Mouse (Mus musculus) MEL (cell line): Measurements from ENCODE around the gene Fam114a2. TPM values are rescaled to one million over a fixed set of nuclear protein-coding genes. Genes with fewer than 3 reads are reported as not detected.

ENCODE experiments used
- DNase-seq: peaks from one replicate; pipeline ENCODE4 v3.0.0; 2011; ENCODE audit warnings: low read depth, low spot score
- H3K27ac ChIP-seq: 2 replicates; pipeline ENCODE4 v1.5.1; 2012; ENCODE audit warnings: low read depth, mild to moderate bottlenecking, control low read depth, low read length, moderate library complexity; ENCODE audit not compliant: control insufficient read depth
- H3K27me3 ChIP-seq, 2 experiments: fragments of 150-350 bp in 1 of 2; sonication (generic) in 1 of 2; 2 replicates each; pipeline ENCODE4 v1.6.1; 2012; ENCODE audit warnings: low read length in 2 of 2, mild to moderate bottlenecking in 2 of 2, improper control_type of control experiment in 1 of 2, moderate library complexity in 1 of 2; ENCODE audit not compliant: insufficient read depth in 2 of 2, control insufficient read depth in 1 of 2
- H3K36me3 ChIP-seq, 2 experiments: 2 replicates each; pipeline ENCODE4 v1.6.1; 2012 to 2014; ENCODE audit warnings: low read length in 2 of 2, improper control_type of control experiment in 1 of 2, inconsistent platforms in 1 of 2, mild to moderate bottlenecking in 1 of 2; ENCODE audit not compliant: insufficient read depth in 2 of 2, control insufficient read depth in 1 of 2
- H3K4me1 ChIP-seq, 2 experiments: fragments of 150-350 bp in 1 of 2; sonication (generic) in 1 of 2; 2 replicates each; pipeline ENCODE4 v1.6.1; 2012; ENCODE audit warnings: low read length in 2 of 2, improper control_type of control experiment in 1 of 2, mild to moderate bottlenecking in 1 of 2; ENCODE audit not compliant: insufficient read depth in 2 of 2, control insufficient read depth in 1 of 2
- H3K4me3 ChIP-seq, 2 experiments: fragments of 150-350 bp in 1 of 2; sonication (generic) in 1 of 2; 2 replicates each; pipeline ENCODE4 v1.5.1; 2012; ENCODE audit warnings: low read depth in 2 of 2, low read length in 2 of 2, mild to moderate bottlenecking in 2 of 2, moderate library complexity in 2 of 2, control low read depth in 1 of 2, improper control_type of control experiment in 1 of 2; ENCODE audit not compliant: control insufficient read depth in 1 of 2, insufficient read depth in 1 of 2
- H3K79me2 ChIP-seq: 2 replicates; pipeline ENCODE4 v1.6.1; 2012; ENCODE audit warnings: mild to moderate bottlenecking, low read length, moderate library complexity; ENCODE audit not compliant: control insufficient read depth, poor library complexity, insufficient read depth
- H3K9ac ChIP-seq: 2 replicates; pipeline ENCODE4 v1.6.1; 2012; ENCODE audit warnings: low read depth, mild to moderate bottlenecking, control low read depth, low read length, moderate library complexity; ENCODE audit not compliant: control insufficient read depth, poor library complexity, severe bottlenecking
- H3K9me3 ChIP-seq: fragments of 150-350 bp; sonication (generic); replicated peaks from 2 replicates; pipeline ENCODE4 v1.6.1; 2012; ENCODE audit warnings: mild to moderate bottlenecking, low read length, improper control_type of control experiment, moderate library complexity; ENCODE audit not compliant: insufficient read depth
- CTCF ChIP-seq, 3 experiments: IDR thresholded peaks in 2 of 3; conservative IDR thresholded peaks in 1 of 3; 2 replicates each; pipeline ENCODE4 v1.5.1; 2011 to 2012; ENCODE audit warnings: low read length in 3 of 3, low read depth in 2 of 3, mild to moderate bottlenecking in 2 of 3, improper control_type of control experiment in 1 of 3, inconsistent platforms in 1 of 3, mixed read lengths in 1 of 3, moderate library complexity in 1 of 3; ENCODE audit not compliant: control insufficient read depth in 1 of 3, insufficient read depth in 1 of 3, poor library complexity in 1 of 3, severe bottlenecking in 1 of 3
- ELF1 ChIP-seq: IDR thresholded peaks from 2 replicates; pipeline ENCODE4 v1.6.1; 2014; ENCODE audit warnings: low read depth, mild to moderate bottlenecking, inconsistent platforms, low read length, improper control_type of control experiment, moderate library complexity
- EP300 ChIP-seq, 2 experiments: IDR thresholded peaks; 2 replicates each; pipeline ENCODE4 v1.6.1; 2011; ENCODE audit warnings: improper control_type of control experiment in 2 of 2, low read length in 2 of 2, low read depth in 1 of 2, mild to moderate bottlenecking in 1 of 2
- ETS1 ChIP-seq: IDR thresholded peaks from 2 replicates; pipeline ENCODE4 v1.6.1; 2012; ENCODE audit warnings: low read depth, mild to moderate bottlenecking, inconsistent platforms, low read length, improper control_type of control experiment, moderate library complexity
- GABPA ChIP-seq: IDR thresholded peaks from 2 replicates; pipeline ENCODE4 v1.6.1; 2012; ENCODE audit warnings: low read depth, mild to moderate bottlenecking, inconsistent platforms, low read length, improper control_type of control experiment, moderate library complexity
- HCFC1 ChIP-seq: IDR thresholded peaks from 2 replicates; pipeline ENCODE4 v1.6.1; 2012; ENCODE audit warnings: low read depth, mild to moderate bottlenecking, inconsistent platforms, low read length, improper control_type of control experiment, moderate library complexity
- JUND ChIP-seq: IDR thresholded peaks from 2 replicates; pipeline ENCODE4 v1.6.1; 2011; ENCODE audit warnings: low read depth, mild to moderate bottlenecking, improper control_type of control experiment, low read length
- KAT2A ChIP-seq: conservative IDR thresholded peaks from 2 replicates; pipeline ENCODE4 v1.6.1; 2012; ENCODE audit warnings: low read depth, low read length, improper control_type of control experiment, inconsistent platforms
- MAFK ChIP-seq: IDR thresholded peaks from 2 replicates; pipeline ENCODE4 v1.6.1; 2011; ENCODE audit warnings: low read depth, mild to moderate bottlenecking, low read length, improper control_type of control experiment, borderline replicate concordance
- MAX ChIP-seq: IDR thresholded peaks from 2 replicates; pipeline ENCODE4 v1.6.1; 2011; ENCODE audit warnings: low read length, improper control_type of control experiment
- MXI1 ChIP-seq: IDR thresholded peaks from 2 replicates; pipeline ENCODE4 v1.6.1; 2011; ENCODE audit warnings: mild to moderate bottlenecking, low read depth, low read length, improper control_type of control experiment
- MYC ChIP-seq: IDR thresholded peaks from 2 replicates; pipeline ENCODE4 v1.6.1; 2011; ENCODE audit warnings: low read depth, mild to moderate bottlenecking, low read length, improper control_type of control experiment, moderate library complexity
- NELFE ChIP-seq: IDR thresholded peaks from 2 replicates; pipeline ENCODE4 v1.6.1; 2011; ENCODE audit warnings: low read depth, low read length, improper control_type of control experiment
- POLR2AphosphoS5 ChIP-seq: IDR thresholded peaks from 2 replicates; pipeline ENCODE4 v1.6.1; 2012; ENCODE audit warnings: low read depth, borderline replicate concordance, mild to moderate bottlenecking, inconsistent platforms, low read length, moderate library complexity, mixed read lengths
- RCOR1 ChIP-seq: IDR thresholded peaks from 2 replicates; pipeline ENCODE4 v1.6.1; 2012; ENCODE audit warnings: low read depth, mild to moderate bottlenecking, inconsistent platforms, low read length, improper control_type of control experiment
- SIN3A ChIP-seq: IDR thresholded peaks from 2 replicates; pipeline ENCODE4 v1.6.1; 2012; ENCODE audit warnings: low read length, improper control_type of control experiment, inconsistent platforms
- SMC3 ChIP-seq: IDR thresholded peaks from 2 replicates; pipeline ENCODE4 v1.6.1; 2011; ENCODE audit warnings: low read depth, low read length, improper control_type of control experiment
- TAL1 ChIP-seq: IDR thresholded peaks from 2 replicates; pipeline ENCODE4 v1.6.1; 2012; ENCODE audit warnings: mild to moderate bottlenecking, inconsistent platforms, low read length, moderate library complexity, mixed read lengths
- TCF12 ChIP-seq: IDR thresholded peaks from 2 replicates; pipeline ENCODE4 v1.6.1; 2014; ENCODE audit warnings: low read depth, mild to moderate bottlenecking, inconsistent platforms, low read length, improper control_type of control experiment, moderate library complexity
- UBTF ChIP-seq: IDR thresholded peaks from 2 replicates; pipeline ENCODE4 v1.6.1; 2012; ENCODE audit warnings: low read depth, mild to moderate bottlenecking, inconsistent platforms, low read length, improper control_type of control experiment, moderate library complexity, borderline replicate concordance; ENCODE audit not compliant: insufficient read depth
- ZMIZ1 ChIP-seq: IDR thresholded peaks from 2 replicates; pipeline ENCODE4 v1.6.1; 2012; ENCODE audit warnings: low read depth, mild to moderate bottlenecking, inconsistent platforms, low read length, improper control_type of control experiment, moderate library complexity
- polyA plus RNA-seq, 2 experiments: library from polyadenylated mRNA; stranded (reverse) in 1 of 2; unstranded in 1 of 2; fragments of >175 nt in 1 of 2; fragments of >200 nt in 1 of 2; gene quantifications; 2 replicates each; pipeline versions ENCODE4 v1.2.1 to v1.2.4; 2012; ENCODE audit warnings: low replicate concordance in 2 of 2, low read depth in 1 of 2; ENCODE audit not compliant: insufficient read length in 2 of 2, insufficient read depth in 1 of 2, missing spikeins in 1 of 2
- total RNA-seq: library from RNA; depleted of rRNA; stranded (reverse); fragments of 300-350 nt; gene quantifications from 2 replicates; pipeline ENCODE4 v1.2.3, GENCODE M21; 2012

The Fam114a2 gene
- total and polyA plus RNA-seq, 3 experiments: 39.5 to 42.3 TPM; not detected in 1

GRCm38 (mm10) chr11:57445237-57445962, 73.0 kb downstream of the Fam114a2 start:
- H3K9me3 ChIP-seq: no peaks in the 10 kb centered on the region
- peak; percentile 71 for DNase-seq
- no peaks in the 10 kb centered on the region for H3K36me3 ChIP-seq
- H3K79me2 ChIP-seq: no peaks in the 10 kb centered on the region
- no peaks in the 10 kb centered on the region for H3K27me3 ChIP-seq
- TF ChIP-seq MAFK (no peak), ZMIZ1 (no peak), TAL1 (peak; percentile 38), ELF1 (no peak), MYC (peak; percentile 51; the same call in 1 of the 2 replicates), ETS1 (no peak), NELFE (no peak), GABPA (no peak), SMC3 (no peak), CTCF (IDR thresholded peaks at IDR 0.05 in 2 of 3, conservative IDR thresholded peaks at IDR 0.05 in 1 of 3; ENCODE audit: control insufficient read depth in 1 of 3, insufficient read depth in 1 of 3, low read depth in 2 of 3, low read length in 3 of 3, poor library complexity in 1 of 3, severe bottlenecking in 1 of 3) (no peak), HCFC1 (0 out of 2 replicates have a peak, but pooled peaks have one; percentile 22), MAX (peak; percentile 67), UBTF (no peak), SIN3A (no peak), POLR2AphosphoS5 (no peak), EP300 (IDR thresholded peaks at IDR 0.05; ENCODE audit: low read depth in 1 of 2, low read length in 2 of 2) (peak; percentile 32 to 49; a peak in 2 of 4 replicates), KAT2A (no peak), JUND (no peak), TCF12 (peak; percentile 25; the same call in 1 of the 2 replicates)
- TF ChIP-seq, all 39 proteins: peak for 6
- H3K4me1 ChIP-seq: no peaks in the 10 kb centered on the region
- no peak overlapping the region for H3K4me3 ChIP-seq
- H3K27ac ChIP-seq: no peak overlapping the region
- no peak overlapping the region for H3K9ac ChIP-seq

GRCm38 (mm10) chr11:57434153-57434552, 84.3 kb downstream of the Fam114a2 start:
- DNase-seq: peak; percentile 74
- no peaks in the 10 kb centered on the region for H3K27me3 ChIP-seq
- H3K4me1 ChIP-seq: no peaks in the 10 kb centered on the region
- H3K27ac ChIP-seq: no peak overlapping the region
- no peaks in the 10 kb centered on the region for H3K36me3 ChIP-seq
- no peak overlapping the region for H3K4me3 ChIP-seq
- H3K9me3 ChIP-seq: no peaks in the 10 kb centered on the region
- no peak for TF ChIP-seq MYC
- TF ChIP-seq POLR2AphosphoS5: no peak
- no peak for TF ChIP-seq MXI1
- TF ChIP-seq RCOR1: peak; percentile 10; the same call in 1 of the 2 replicates
- peak; percentile 16; the same call in 1 of the 2 replicates for TF ChIP-seq ELF1
- TF ChIP-seq SIN3A: peak; percentile 52; the same call in 1 of the 2 replicates
- TF ChIP-seq TAL1: no peak
- no peak for TF ChIP-seq GABPA
- TF ChIP-seq ZMIZ1: no peak
- H3K9ac ChIP-seq: no peak overlapping the region
- no peaks in the 10 kb centered on the region for H3K79me2 ChIP-seq
